Mouse (Mus musculus) heart, embryonic 11.5 days (tissue): Measurements from ENCODE around the gene Ppp6r3. TPM values are rescaled to one million over a fixed set of nuclear protein-coding genes. Genes with fewer than 3 reads are reported as not detected.

Experiments
- ATAC-seq: fragments of 200-750 bp; cut with Nextera tagmentation; replicated peaks from 2 replicates; pipeline ENCODE4 v1.8.0; 2017; ENCODE audit warnings: moderate library complexity; ENCODE audit not compliant: insufficient number of reproducible peaks, low FRiP score, low TSS enrichment
- H3K27ac ChIP-seq: fragments of 300-500 bp; sonication (generic); 2 replicates; pipeline ENCODE4 v1.5.1; 2014; ENCODE audit warnings: mild to moderate bottlenecking, low read depth, low read length
- H3K27me3 ChIP-seq: fragments of 300-500 bp; sonication (generic); 2 replicates; pipeline ENCODE4 v1.6.1; 2014; ENCODE audit warnings: mild to moderate bottlenecking, low read length, mixed read lengths; ENCODE audit not compliant: control insufficient read depth, insufficient read depth
- H3K36me3 ChIP-seq: fragments of 300-500 bp; sonication (generic); 2 replicates; pipeline ENCODE4 v1.6.1; 2014; ENCODE audit warnings: mild to moderate bottlenecking, low read length, moderate library complexity, mixed read lengths; ENCODE audit not compliant: control insufficient read depth, insufficient read depth
- H3K4me1 ChIP-seq: fragments of 300-500 bp; sonication (generic); 2 replicates; pipeline ENCODE4 v1.6.1; 2014; ENCODE audit warnings: low read length; ENCODE audit not compliant: control insufficient read depth, insufficient read depth
- H3K4me2 ChIP-seq: fragments of 300-500 bp; sonication (generic); 2 replicates; pipeline ENCODE4 v1.6.1; 2014; ENCODE audit warnings: mild to moderate bottlenecking, moderate library complexity
- H3K4me3 ChIP-seq: fragments of 300-500 bp; sonication (generic); 2 replicates; pipeline ENCODE4 v1.5.1; 2014; ENCODE audit warnings: low read depth, low read length
- H3K9ac ChIP-seq: fragments of 300-500 bp; sonication (generic); 2 replicates; pipeline ENCODE4 v1.6.1; 2014; ENCODE audit warnings: mild to moderate bottlenecking, low read depth, low read length, moderate library complexity
- H3K9me3 ChIP-seq: fragments of 300-500 bp; sonication (generic); replicated peaks from 2 replicates; pipeline ENCODE4 v1.6.1; 2016; ENCODE audit warnings: low read length; ENCODE audit not compliant: control insufficient read depth
- WGBS: fragments of 180-500 bp; shearing (Covaris S2); extraction: QIAGEN DNeasy Blood & Tissue Kit; methylation state at CpG from one replicate; pipeline ENCODE4 v1.1.7; 2014; ENCODE audit not compliant: insufficient replicate concordance; 5-methylcytosine and 5-hydroxymethylcytosine counted together
- polyA plus RNA-seq: library from polyadenylated mRNA; unstranded; fragments of >200 nt; fragmentation: Nextera tagmentation; extraction: Ambion mirVana; gene quantifications from 2 replicates; pipeline ENCODE4 v1.2.1, GENCODE M21; 2014

Ppp6r3 gene
- polyA plus RNA-seq, 1 experiment from 2014 or later: 57.9 TPM

GRCm38 (mm10) chr19:3441092-3441491, 134.5 kb downstream of the Ppp6r3 start:
- 68% methylated on average over 10 of the region's 10 CpGs for WGBS
- no peak overlapping the region for H3K4me2 ChIP-seq
- no peak for ATAC-seq
- no peak overlapping the region for H3K9ac ChIP-seq
- no peak overlapping the region for H3K27ac ChIP-seq
- H3K9me3 ChIP-seq: no peaks in the 10 kb centered on the region
- no peaks in the 10 kb centered on the region for H3K4me1 ChIP-seq
- no peaks in the 10 kb centered on the region for H3K36me3 ChIP-seq
- H3K4me3 ChIP-seq: no peak overlapping the region
- H3K27me3 ChIP-seq: peaks cover 2% of the 10 kb centered on the region; the same call in 1 of the 2 replicates

DNA sequence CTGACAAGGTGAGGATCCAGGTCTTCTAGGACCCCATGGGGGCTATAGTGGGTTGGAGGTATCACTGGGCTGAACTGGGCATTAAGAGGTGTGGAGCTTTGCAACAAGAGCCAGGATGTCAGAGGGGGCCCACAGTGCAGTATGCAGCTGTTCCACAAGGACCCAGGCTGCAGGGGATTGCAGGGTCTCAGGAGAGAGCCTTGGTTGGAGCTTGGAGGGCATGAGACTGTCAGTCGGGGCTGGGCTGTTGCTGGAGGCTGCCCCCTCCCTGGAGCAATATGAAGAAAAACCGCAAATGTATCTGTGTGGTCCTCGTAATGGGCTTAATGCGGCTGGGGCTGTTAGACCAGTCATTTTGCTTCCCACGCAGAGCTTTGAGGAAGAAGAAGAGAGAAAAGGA, 134.9 kb downstream of the Ppp6r3 start:
- no peak overlapping the region for H3K4me2 ChIP-seq
- no peaks in the 10 kb centered on the region for H3K36me3 ChIP-seq
- H3K27ac ChIP-seq: no peak overlapping the region
- H3K9ac ChIP-seq: no peak overlapping the region
- H3K27me3 ChIP-seq: peaks cover 2% of the 10 kb centered on the region; the same call in 1 of the 2 replicates
- no peak for ATAC-seq
- H3K4me3 ChIP-seq: no peak overlapping the region
- H3K4me1 ChIP-seq: no peaks in the 10 kb centered on the region
- H3K9me3 ChIP-seq: no peaks in the 10 kb centered on the region
- 68% methylated on average over 5 of the region's 5 CpGs for WGBS

- Histone ChIP-seq H3K4me1 (no peaks in the 10 kb centered on the region), H3K36me3 (no peaks in the 10 kb centered on the region), H3K4me2 (no peak overlapping the region), H3K27ac (no peak overlapping the region), H3K27me3 (peaks cover 2% of the 10 kb centered on the region; the same call in 1 of the 2 replicates), H3K4me3 (no peak overlapping the region), H3K9ac (no peak overlapping the region), H3K9me3 (no peaks in the 10 kb centered on the region)
- WGBS: 59% methylated on average over 5 of the region's 5 CpGs
- no peak for ATAC-seq
These were observed 137.6 kb downstream of the Ppp6r3 start for GRCm38 (mm10) chr19:3437980-3438379.

DNA sequence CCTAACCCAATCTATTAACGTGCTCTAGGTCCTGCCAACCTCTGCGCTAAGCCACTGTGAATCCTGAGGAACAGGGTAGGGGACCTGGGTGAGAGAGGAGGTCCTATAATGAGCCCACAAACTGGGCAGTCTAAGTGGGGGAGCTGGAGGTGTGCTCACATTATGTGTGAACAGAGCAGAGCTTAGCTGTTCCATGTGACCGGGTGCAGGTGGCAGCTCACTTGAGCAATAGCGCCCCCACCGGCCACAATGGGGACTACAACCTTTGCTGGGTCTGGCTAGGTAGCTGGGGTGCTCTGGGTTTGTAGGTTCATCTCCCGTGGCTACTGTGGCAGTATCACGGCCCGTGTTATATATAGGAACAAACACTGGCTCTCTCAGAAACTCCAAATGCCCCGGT, 138.7 kb downstream of the Ppp6r3 start:
- Histone ChIP-seq H3K27ac (no peak overlapping the region), H3K4me2 (no peak overlapping the region), H3K27me3 (peaks cover 2% of the 10 kb centered on the region; the same call in 1 of the 2 replicates), H3K9me3 (no peaks in the 10 kb centered on the region), H3K4me1 (no peaks in the 10 kb centered on the region), H3K9ac (no peak overlapping the region), H3K36me3 (no peaks in the 10 kb centered on the region), H3K4me3 (no peak overlapping the region)
- ATAC-seq: no peak
- 48% methylated on average over 9 of the region's 9 CpGs for WGBS

DNA sequence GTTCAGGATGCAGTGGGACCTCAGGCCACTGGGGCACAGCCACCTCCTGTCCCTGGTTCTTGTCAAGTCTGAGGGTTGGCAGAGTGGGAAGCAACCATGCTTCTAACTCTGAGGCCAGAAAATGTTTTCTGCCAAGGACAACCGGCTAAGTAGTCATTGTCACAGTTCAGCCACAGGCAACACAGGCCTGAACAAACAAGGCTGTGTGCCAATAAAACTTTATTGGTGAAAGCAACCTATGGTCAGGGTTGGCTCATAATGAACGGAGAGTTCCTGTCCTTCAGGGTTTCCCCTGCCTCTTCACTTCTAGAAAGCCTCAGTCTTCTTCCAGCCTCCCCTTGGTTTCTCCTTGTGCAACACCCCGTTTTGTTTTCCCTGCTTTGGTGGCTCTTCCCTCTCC, 139.7 kb downstream of the Ppp6r3 start:
- H3K36me3 ChIP-seq: no peaks in the 10 kb centered on the region
- H3K4me3 ChIP-seq: no peak overlapping the region
- no peak for ATAC-seq
- 64% methylated on average over 3 of the region's 3 CpGs for whole genome bisulfite sequencing
- no peaks in the 10 kb centered on the region for H3K9me3 ChIP-seq
- H3K9ac ChIP-seq: no peak overlapping the region
- H3K4me2 ChIP-seq: no peak overlapping the region
- peaks cover 2% of the 10 kb centered on the region; the same call in 1 of the 2 replicates for H3K27me3 ChIP-seq
- no peaks in the 10 kb centered on the region for H3K4me1 ChIP-seq
- H3K27ac ChIP-seq: no peak overlapping the region

- peaks cover 2% of the 10 kb centered on the region; the same call in 1 of the 2 replicates for H3K27me3 ChIP-seq
- no peak overlapping the region for H3K27ac ChIP-seq
- H3K4me1 ChIP-seq: no peaks in the 10 kb centered on the region
- H3K4me3 ChIP-seq: no peak overlapping the region
- H3K4me2 ChIP-seq: no peak overlapping the region
- H3K9me3 ChIP-seq: no peaks in the 10 kb centered on the region
- H3K9ac ChIP-seq: no peak overlapping the region
- WGBS: 37% methylated on average over 4 of the region's 4 CpGs
- H3K36me3 ChIP-seq: no peaks in the 10 kb centered on the region
- ATAC-seq: no peak
These were observed 140.9 kb downstream of the Ppp6r3 start for GRCm38 (mm10) chr19:3434641-3435040.

DNA sequence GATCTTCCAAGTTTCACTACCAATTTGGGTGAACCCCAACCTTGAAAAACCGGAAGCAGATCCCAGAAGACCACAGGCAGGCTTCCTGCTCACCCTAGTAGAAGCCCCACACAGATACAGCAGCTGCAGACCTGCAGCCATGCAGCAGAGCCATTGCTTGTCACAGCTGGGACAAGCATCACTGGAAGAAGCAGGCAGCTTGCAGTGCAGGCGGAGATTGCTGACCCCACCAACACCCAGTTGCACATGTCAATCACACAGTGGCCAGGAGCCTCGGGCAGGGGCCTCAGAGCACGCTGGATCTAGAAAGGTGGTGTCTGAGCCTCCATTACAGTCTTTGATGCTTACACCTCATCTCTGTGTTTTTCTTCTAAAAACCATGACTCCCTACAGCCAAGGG, 141.4 kb downstream of the Ppp6r3 start:
- H3K27me3 ChIP-seq: peaks cover 2% of the 10 kb centered on the region; the same call in 1 of the 2 replicates
- 55% methylated on average over 4 of the region's 4 CpGs for WGBS
- no peaks in the 10 kb centered on the region for H3K4me1 ChIP-seq
- H3K9me3 ChIP-seq: no peaks in the 10 kb centered on the region
- H3K27ac ChIP-seq: no peak overlapping the region
- H3K4me2 ChIP-seq: no peak overlapping the region
- no peaks in the 10 kb centered on the region for H3K36me3 ChIP-seq
- no peak for ATAC-seq
- no peak overlapping the region for H3K9ac ChIP-seq
- no peak overlapping the region for H3K4me3 ChIP-seq

DNA sequence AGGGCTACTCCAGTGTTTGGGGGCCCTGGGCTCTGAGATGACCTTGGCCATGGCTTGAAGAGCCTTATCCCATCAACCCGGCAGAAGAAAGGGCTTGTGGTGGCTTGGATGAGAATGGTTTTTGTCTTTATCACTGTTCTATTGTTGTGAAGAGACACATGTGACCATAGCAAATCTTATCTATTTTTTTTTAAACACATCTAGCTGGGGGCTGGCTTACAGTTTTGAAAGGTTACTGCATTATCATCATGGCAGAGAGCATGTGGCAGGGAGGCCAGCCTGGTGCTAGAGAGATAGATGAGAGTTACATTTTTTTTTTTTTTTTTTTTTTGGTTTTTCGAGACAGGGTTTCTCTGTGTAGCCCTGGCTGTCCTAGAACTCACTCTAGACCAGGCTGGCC, 143.6 kb downstream of the Ppp6r3 start:
- no peaks in the 10 kb centered on the region for H3K9me3 ChIP-seq
- no peaks in the 10 kb centered on the region for H3K36me3 ChIP-seq
- H3K4me1 ChIP-seq: no peaks in the 10 kb centered on the region
- H3K27ac ChIP-seq: no peak overlapping the region
- ATAC-seq: no peak
- H3K27me3 ChIP-seq: no peaks in the 10 kb centered on the region
- 36% methylated on average over 2 of the region's 2 CpGs for WGBS
- H3K4me2 ChIP-seq: no peak overlapping the region
- H3K4me3 ChIP-seq: no peak overlapping the region
- H3K9ac ChIP-seq: no peak overlapping the region

GRCm38 (mm10) chr19:3431066-3431465, 144.5 kb downstream of the Ppp6r3 start:
- WGBS: 66% methylated on average over 7 of the region's 7 CpGs
- H3K27ac ChIP-seq: no peak overlapping the region

More at GRCm38 (mm10) chr19:3431066-3431465, 144.5 kb downstream of the Ppp6r3 start:
- no peaks in the 10 kb centered on the region for H3K36me3 ChIP-seq
- H3K9ac ChIP-seq: no peak overlapping the region
- H3K4me2 ChIP-seq: no peak overlapping the region
- H3K4me3 ChIP-seq: no peak overlapping the region
- H3K4me1 ChIP-seq: no peaks in the 10 kb centered on the region
- no peaks in the 10 kb centered on the region for H3K27me3 ChIP-seq
- ATAC-seq: no peak
- no peaks in the 10 kb centered on the region for H3K9me3 ChIP-seq
